Mouse (Mus musculus) brain, embryonic 14.5 days (tissue): ENCODE results near the gene Arid2.

Source experiments
- CTCF ChIP-seq: fragments of 200-500 bp; IDR thresholded peaks from 2 replicates; pipeline ENCODE4 v1.5.1; 2012; ENCODE audit warnings: inconsistent platforms, mild to moderate bottlenecking, moderate library complexity, borderline replicate concordance; ENCODE audit not compliant: insufficient read depth, insufficient read length; ENCODE audit errors: extremely low read depth
- POLR2A ChIP-seq: fragments of 200-500 bp; IDR thresholded peaks from 2 replicates; pipeline ENCODE4 v1.6.1; 2012; ENCODE audit warnings: mild to moderate bottlenecking, inconsistent platforms, borderline replicate concordance; ENCODE audit not compliant: poor library complexity, insufficient read depth, insufficient read length, severe bottlenecking; ENCODE audit errors: extremely low read depth

DNA sequence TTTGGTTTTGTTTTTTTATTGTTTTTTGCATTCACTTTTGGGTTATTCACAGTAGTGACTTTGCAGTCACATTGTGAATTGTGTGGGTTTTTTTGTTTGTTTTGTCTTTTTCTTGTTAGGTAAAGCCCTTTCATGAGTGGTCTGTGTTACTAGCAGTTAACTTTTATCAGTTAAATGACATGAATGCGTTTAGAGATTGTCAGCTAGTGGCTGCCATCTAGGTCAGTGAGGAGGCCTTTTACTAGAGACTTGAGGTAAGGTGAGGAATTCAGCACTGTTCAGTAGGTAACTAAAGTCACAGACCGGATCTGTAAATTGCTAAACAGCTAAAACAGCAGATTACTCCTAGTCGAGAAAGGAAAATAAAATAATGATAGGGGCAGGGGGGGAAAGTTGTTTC, 6.1 kb downstream of the Arid2 start:
- TF ChIP-seq CTCF (no peak), POLR2A (no peak)
